Mouse (Mus musculus) macrophage (primary cell): ENCODE measurements around the gene Gm20662. TPM values are rescaled to one million over a fixed set of nuclear protein-coding genes. Genes with fewer than 3 reads are reported as not detected.

ENCODE experiments used
- H3K27ac ChIP-seq: fragments of 350-480 bp; formaldehyde crosslinking; 2 replicates; pipeline ENCODE4 v1.9.0; 2021
- H3K36me3 ChIP-seq: fragments of 350-480 bp; formaldehyde crosslinking; 2 replicates; pipeline ENCODE4 v1.9.0; 2021; ENCODE audit errors: inconsistent target
- H3K4me3 ChIP-seq: fragments of 350-480 bp; formaldehyde crosslinking; 2 replicates; pipeline ENCODE4 v1.9.0; 2021; ENCODE audit errors: inconsistent target
- H3K79me2 ChIP-seq: fragments of 350-480 bp; formaldehyde crosslinking; 2 replicates; pipeline ENCODE4 v1.9.0; 2021; ENCODE audit errors: inconsistent target
- WGBS: methylation state at CpG from one replicate; pipeline ENCODE4 v1.1.7; 2026; ENCODE audit warnings: inconsistent platforms; ENCODE audit not compliant: missing documents; 5-methylcytosine and 5-hydroxymethylcytosine counted together
- polyA plus RNA-seq: library from polyadenylated mRNA; stranded (reverse); fragments of 250-400 nt; gene quantifications from 3 replicates; pipeline ENCODE4 v1.2.4, GENCODE M21; 2018; ENCODE audit warnings: inconsistent platforms

The Gm20662 gene
- polyA plus RNA-seq, 1 experiment from 2014 or later: 1.0 TPM

DNA sequence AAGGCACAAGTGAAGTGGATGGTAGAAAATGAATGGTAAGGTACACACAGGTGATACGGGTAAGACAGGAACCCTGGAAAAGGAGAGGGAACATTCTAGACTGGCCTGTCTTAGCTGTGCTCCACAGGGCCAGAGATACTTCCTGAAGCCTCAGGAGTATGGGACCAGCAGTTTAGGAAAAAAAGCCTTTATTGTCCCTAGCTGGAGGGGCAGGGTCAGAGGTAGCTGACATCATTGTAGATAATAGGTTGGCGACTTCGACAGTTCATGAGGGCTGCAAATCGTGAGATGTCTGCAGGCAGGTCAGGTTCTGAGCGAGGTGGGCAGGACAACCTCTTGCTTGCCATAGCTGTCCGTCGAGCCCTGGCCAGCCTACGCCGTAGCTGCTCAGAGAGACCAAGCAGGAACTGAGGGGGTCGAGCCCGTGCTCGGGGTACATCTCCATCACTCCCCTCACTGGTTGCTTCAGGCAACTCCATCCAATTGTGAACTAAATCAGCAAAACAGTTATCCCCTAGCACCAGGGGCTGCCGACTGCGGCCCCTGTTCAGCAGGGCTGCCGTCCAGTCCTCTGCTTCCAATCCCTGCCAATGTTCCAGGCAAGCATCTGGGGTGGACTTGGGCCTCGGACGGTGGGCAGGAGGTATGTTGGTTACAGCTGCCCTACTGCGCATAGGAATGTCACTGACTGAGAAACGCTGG, 11.9 kb upstream of the Gm20662 start:
- 21% methylated on average over 19 of the region's 19 CpGs for WGBS
- Histone ChIP-seq H3K79me2 (peaks cover 9% of the 10 kb centered on the region; the same call in 1 of the 2 replicates), H3K4me3 (peak overlapping the region; percentile 66; the same call in 1 of the 2 replicates), H3K36me3 (peaks cover 26% of the 10 kb centered on the region), H3K27ac (peak overlapping the region; percentile 89)

DNA sequence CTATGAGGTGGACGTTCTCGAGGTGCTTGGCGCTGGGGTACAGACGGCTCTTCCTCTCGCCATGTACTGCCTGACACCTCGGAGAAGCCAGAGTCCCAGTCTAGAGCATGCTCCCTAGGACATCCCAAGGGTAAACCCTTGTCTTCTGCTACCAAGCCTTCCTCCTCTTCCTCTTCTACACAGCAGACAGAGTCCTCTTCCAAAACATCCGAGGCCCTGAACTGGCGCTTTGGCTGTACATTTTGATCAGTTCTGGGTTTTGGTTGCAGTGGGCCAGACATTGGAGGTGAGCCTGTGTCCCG, 11.4 kb upstream of the Gm20662 start:
- 18% methylated on average over 9 of the region's 9 CpGs for WGBS
- H3K4me3 ChIP-seq: peak overlapping the region; percentile 66
- H3K27ac ChIP-seq: peak overlapping the region; percentile 89
- peaks cover 4% of the 10 kb centered on the region; the same call in 1 of the 2 replicates for H3K79me2 ChIP-seq
- peaks cover 21% of the 10 kb centered on the region for H3K36me3 ChIP-seq

DNA sequence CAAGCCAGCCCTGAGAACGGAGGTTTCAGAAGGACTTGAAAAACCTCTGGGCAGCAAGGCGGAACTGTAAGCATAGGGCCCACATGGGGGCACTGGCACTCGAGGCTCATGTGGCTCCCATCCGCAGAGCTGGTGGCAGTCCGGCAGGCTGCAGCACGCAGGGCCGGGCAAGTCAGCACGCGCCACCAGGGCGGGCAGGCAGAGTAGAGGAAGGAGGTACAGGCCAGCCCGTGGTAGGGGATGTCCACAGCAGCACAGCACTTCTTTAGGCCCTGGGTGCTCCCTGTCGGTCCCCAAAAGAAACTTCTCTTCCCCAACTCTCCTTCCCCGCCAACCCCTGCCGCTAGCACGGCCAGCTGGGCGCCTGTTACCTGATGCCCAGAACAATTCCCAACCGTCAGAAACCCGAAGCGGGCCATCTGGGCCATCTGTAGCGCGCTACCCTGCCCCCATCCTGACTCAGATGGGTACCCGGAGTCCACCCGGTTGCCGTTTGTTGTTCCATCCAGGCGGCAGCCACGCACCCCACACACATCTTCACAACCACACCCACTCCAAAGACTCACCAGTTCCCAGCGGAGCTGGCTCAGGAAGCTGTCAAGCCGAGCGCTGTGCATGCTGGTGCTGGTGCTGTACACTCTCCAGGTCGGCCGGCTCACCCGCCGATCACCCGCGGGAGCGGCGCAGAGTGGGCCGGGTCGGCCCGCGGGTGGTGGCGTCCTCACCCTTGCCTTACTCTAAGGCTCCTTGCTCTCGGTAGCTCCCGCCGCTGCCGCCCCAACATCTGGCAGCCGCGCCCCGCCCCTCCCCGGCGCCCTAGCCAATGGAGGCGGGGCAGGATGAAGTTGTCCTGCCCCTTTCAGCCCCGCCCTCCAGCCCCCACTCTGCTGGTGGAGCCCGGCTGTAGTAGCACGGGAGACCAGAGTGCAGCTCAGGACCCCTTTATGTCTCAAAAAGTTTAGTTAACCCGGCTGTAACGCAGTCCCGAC, 10.7 kb upstream of the Gm20662 start, which contains the start of gene Inka1:
Inka1 (minus strand) TSS at position 749 of the 989 bp plus-strand sequence.
- H3K36me3 ChIP-seq: peaks cover 14% of the 10 kb centered on the region; the same call in 1 of the 2 replicates
- WGBS: under 1% methylated on average over 57 of the region's 58 CpGs

DNA sequence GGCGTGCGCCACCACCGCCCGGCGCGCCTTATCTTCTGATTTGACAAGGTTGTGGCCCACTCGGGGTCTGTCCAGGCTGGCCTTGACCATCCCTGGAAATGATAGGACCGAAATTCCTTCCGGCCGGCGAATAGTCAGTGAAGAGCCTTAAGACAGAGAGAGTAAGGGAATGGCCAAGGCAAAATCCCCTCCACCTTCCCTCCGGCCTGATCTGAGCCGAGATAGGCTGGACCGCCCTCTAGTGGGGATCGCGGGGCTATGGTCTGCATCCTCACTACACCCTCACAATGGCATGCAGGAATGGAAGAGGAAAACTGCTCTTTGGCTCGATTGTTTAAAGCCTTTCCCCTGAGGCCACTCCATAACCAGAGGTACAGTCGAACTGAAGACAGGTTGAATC, 9.8 kb upstream of the Gm20662 start:
- H3K27ac ChIP-seq: peak overlapping the region; percentile 25
- WGBS: 3% methylated on average over 18 of the region's 18 CpGs
- H3K4me3 ChIP-seq: peak overlapping the region; percentile 66
- no peaks in the 10 kb centered on the region; the same call in 1 of the 2 replicates for H3K79me2 ChIP-seq
- peaks cover 4% of the 10 kb centered on the region; the same call in 1 of the 2 replicates for H3K36me3 ChIP-seq

More for the DNA sequence above, 10.7 kb upstream of the Gm20662 start, which contains the start of gene Inka1:
- peak within 1 kb of the TSS; percentile 89 for H3K27ac ChIP-seq
- H3K79me2 ChIP-seq: no peaks in the 10 kb centered on the region; the same call in 1 of the 2 replicates
- H3K4me3 ChIP-seq: peak within 1 kb of the TSS; percentile 66

DNA sequence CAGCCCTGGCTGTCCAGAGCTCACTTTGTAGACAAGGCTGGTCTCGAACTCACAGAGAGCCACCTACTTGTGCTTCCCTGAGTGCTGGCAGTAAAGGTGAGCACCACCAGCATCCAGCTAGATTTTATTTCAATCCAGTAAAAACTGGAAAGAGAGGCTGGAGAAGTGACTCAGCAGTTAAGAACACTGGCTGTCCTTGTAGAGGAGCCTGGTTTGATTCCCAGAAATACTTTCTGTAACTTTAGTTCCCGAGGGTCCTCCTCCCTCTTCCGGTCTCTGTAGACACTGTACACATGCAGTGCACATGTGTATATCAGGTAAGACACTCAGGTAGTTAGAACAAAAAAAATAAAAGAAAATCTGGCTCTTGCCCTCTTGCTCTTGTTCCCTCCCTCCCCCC, 8.2 kb upstream of the Gm20662 start:
- H3K79me2 ChIP-seq: no peaks in the 10 kb centered on the region; the same call in 1 of the 2 replicates
- WGBS: 73% methylated on average over 3 of the region's 3 CpGs
- no peaks in the 10 kb centered on the region for H3K36me3 ChIP-seq
- no peak overlapping the region for H3K4me3 ChIP-seq
- no peak overlapping the region for H3K27ac ChIP-seq

DNA sequence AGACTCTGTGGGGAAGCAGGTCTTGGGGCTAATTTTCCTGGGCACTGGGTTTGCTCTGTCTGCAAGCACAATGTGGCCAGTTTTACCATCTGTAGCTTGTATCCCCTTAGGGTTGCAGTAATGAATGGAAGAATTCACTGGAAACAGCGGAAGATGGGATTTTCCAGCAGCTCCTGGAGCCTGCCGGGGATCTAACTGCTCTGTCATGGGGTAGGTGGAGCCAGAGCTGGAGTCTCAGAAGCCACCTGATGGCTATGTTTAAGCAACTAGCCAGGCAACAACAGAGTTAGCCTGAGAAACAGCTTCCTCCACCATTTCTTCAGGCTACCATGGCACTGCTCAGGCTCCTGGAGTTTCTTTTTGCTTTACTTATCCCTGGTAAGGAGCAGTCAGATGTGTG, 4.0 kb upstream of the Gm20662 start, which contains the start of gene Cdhr4:
Cdhr4 (plus strand) TSS at position 301 of the 400 bp plus-strand sequence.
- no peak within 1 kb of the TSS for H3K27ac ChIP-seq
- H3K79me2 ChIP-seq: no peaks in the 10 kb centered on the region
- WGBS: 85% methylated on average over 2 of the region's 2 CpGs
- no peak within 1 kb of the TSS for H3K4me3 ChIP-seq
- H3K36me3 ChIP-seq: no peaks in the 10 kb centered on the region

DNA sequence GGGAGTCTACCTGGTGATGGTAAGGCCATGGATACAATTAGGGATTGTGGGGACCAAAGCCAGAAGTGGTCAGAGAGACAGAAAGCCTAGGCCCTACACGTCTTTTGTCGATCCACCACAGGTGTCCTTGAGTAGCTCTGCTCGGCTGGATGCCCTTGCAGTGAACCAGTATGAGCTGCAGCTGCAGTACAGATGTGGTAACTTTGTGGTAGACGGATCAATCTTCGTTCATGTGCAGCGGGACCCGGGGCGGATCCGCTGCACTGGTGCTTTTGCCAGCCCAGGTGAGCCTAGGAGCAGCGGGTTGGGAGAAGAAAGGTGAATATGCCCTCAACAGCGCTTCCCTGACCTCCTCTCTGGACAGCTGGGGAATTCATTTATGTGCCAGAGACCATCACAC, 3.1 kb upstream of the Gm20662 start:
- H3K79me2 ChIP-seq: no peaks in the 10 kb centered on the region
- 86% methylated on average over 11 of the region's 11 CpGs for WGBS
- H3K4me3 ChIP-seq: no peak overlapping the region
- no peaks in the 10 kb centered on the region for H3K36me3 ChIP-seq
- no peak overlapping the region for H3K27ac ChIP-seq

DNA sequence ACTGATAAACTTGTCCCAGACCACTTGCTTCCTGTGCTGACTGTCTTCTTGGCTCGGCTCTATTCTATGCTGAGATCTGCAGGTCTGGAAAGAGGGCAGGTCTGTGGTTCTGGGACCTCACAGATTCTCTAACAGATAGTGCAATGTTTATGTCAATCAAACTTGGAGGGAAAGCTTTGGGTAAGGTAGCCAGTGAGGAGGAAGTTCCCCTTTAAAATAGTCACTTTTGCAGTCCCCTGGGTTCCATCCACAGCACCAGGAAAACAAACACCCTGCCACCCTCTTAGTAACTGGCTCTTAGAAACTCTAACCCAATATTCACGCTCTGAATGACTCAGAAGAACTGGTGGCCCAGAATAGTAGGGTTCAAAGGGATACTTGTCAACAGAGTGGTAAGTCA, 1.7 kb upstream of the Gm20662 start:
- Histone ChIP-seq H3K79me2 (no peaks in the 10 kb centered on the region), H3K36me3 (no peaks in the 10 kb centered on the region), H3K27ac (peak overlapping the region; percentile 66), H3K4me3 (no peak overlapping the region)
- 7% methylated on average over 2 of the region's 2 CpGs for WGBS

DNA sequence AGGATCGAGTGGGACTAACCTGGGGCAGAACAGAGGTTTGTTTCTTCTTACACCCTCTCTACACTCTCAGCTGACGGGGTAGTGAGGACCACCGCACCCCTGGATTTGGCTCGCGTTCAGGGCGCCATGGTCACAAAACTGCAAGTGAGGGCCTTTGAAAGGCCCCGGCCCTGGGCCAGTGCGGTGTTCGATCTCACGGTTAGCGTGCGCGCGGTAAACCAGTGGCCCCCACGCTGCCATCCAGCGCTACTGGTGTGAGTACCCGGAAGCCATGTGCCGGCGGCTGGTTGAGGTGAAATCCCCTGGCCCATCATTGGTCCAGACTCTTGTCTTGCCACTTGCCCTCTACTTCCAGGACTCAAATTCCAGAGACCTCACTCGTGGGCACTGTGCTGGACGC, 636 bp upstream of the Gm20662 start:
- Histone ChIP-seq H3K4me3 (no peak overlapping the region), H3K79me2 (no peaks in the 10 kb centered on the region), H3K36me3 (no peaks in the 10 kb centered on the region), H3K27ac (peak overlapping the region; percentile 66)
- 97% methylated on average over 21 of the region's 21 CpGs for WGBS

DNA sequence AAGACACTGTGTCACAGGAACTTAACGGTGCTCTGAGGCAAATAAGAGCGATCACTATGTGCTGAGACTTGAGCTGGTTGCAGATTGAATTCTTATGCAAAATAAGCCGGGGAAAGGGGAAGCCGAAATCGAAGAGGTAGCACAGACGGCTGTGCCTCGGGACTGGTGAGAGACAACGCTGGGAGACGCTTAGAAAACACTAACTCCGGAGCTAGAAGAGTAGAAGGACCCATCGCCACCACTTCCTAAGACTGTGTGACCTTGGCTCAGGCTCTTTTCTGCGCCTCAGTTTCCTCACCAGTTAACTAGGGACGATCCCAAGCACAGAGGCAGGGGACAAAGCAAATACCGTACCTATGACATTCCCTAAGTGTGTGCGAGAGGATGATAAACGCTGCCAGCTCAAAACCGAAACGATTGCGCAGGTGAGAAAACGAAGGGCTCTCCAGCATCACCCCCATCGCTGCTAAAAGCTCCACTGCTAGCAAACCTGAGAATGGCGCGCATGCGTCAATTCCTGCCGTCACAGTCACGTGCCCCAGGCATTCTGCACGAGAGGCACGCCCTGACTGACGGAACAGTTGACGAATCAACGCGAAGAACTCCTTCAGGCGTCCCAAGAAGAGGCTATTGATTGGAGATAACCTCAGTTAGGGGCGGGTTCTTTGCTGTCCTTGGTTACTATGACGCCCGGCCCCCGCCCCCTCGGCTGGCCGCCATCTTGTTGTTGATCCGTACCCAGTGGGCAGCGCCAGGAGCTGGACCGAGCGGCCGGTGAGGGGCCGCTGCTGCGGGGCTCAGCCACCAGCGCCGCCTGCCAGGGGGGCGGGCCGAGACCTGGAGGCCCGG, 6.0 kb downstream of the Gm20662 start, which contains the start of gene Ip6k1:
Ip6k1 (plus strand) TSS at position 580 of the 849 bp plus-strand sequence.
- H3K79me2 ChIP-seq: peaks cover 45% of the 10 kb centered on the region
- no peaks in the 10 kb centered on the region for H3K36me3 ChIP-seq
- peak within 1 kb of the TSS; percentile 94 for H3K4me3 ChIP-seq
- peak within 1 kb of the TSS; percentile 80 for H3K27ac ChIP-seq
- WGBS: 0% methylated on average over 43 of the region's 51 CpGs

DNA sequence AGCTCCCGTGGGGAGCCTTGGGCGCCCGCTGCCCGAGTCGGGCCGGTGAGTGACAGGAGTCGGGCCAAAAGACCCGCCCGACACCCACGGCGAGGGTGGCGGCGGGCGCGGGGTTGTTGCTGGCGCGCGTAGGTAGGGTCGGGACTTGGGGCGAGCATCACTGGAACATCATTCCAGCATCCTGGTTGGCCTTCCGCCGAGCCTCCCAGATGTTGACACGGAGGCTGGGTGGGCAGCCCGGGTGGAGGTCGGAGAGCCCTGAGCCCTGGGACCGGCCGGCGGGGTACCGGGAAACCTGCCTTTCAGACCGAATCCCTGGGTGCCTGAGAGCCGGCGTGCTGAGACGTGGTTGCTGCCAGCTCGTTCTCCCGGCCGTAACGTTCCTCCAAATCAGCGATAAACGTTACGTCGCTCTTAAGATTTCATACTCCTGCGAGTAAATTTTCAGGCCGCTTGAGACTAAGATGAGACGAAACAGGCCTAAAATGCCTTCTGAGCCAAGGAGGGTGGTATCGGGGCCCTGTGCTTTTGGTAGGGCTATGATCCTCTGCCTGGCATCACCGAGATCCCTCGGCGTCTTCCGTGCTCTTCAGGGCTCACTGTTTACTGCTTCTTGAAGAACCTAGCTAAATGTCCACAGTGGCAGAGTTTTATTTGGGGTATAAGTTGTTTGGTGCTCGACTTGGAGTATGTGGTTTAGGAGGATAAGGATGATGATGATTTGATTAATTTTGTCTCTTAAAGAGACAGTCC, 6.8 kb downstream of the Gm20662 start:
- 0% methylated on average over 45 of the region's 50 CpGs for WGBS
- peaks cover 53% of the 10 kb centered on the region for H3K79me2 ChIP-seq
- H3K27ac ChIP-seq: peak overlapping the region; percentile 55
- H3K4me3 ChIP-seq: peak overlapping the region; percentile 94
- H3K36me3 ChIP-seq: no peaks in the 10 kb centered on the region

DNA sequence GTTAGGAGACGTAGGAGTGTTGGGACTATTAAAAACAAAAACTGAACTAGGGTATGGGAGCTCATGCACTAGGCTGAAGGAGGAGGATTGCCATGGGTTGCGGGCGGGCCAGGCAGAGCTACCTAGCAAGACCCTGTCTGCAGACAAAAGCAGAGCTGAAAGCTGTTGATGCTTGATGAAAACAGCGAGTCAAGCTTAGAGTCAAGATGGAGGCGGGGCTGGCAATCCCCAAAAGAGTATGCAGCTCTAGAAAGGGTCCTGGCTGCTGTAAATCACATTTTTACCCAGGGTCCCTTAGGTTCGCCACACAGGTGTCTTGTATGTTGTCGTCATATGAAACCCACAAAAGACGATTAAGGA, 7.4 kb downstream of the Gm20662 start:
- Histone ChIP-seq H3K36me3 (no peaks in the 10 kb centered on the region), H3K27ac (peak overlapping the region; percentile 55), H3K4me3 (peak overlapping the region; percentile 94), H3K79me2 (peaks cover 59% of the 10 kb centered on the region)
- 3% methylated on average over 8 of the region's 8 CpGs for WGBS

DNA sequence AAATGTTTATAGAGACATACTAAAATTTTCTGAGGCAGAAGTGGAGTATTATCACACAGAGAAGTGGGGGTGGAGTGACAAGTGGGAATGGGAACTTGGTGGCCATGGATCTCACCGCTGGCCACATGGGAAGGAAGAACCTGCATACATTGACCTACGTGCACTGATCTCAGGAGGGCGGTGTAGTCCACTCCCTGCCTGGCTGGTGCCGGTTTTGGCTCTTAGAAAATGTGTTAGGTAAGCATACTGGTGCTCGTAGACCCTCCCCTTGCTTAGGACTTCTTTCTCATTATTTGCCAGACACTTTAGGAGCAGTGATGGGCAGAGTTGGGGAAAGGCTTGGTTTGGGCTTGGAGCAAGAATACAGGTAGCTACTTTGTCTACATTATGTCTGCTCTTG, 11.9 kb downstream of the Gm20662 start:
- Histone ChIP-seq H3K36me3 (peaks cover 6% of the 10 kb centered on the region; the same call in 1 of the 2 replicates), H3K79me2 (peaks cover 100% of the 10 kb centered on the region), H3K4me3 (no peak overlapping the region), H3K27ac (no peak overlapping the region)
- WGBS: 85% methylated on average over 4 of the region's 5 CpGs
